Mouse (Mus musculus): ENCODE results near the gene Proser1. TPM values are rescaled to one million over a fixed set of nuclear protein-coding genes. Genes with fewer than 3 reads are reported as not detected.

The Proser1 gene
- total RNA-seq (2021), result 10 to 100 TPM; 15.0 to 15.1 TPM

GRCm38 (mm10) chr3:53463046-53463764, at the start of gene Proser1, which contains the start of gene Nhlrc3:
TSS of gene Proser1 (plus strand) at chr3:53463666.
TSS of gene Nhlrc3 (minus strand) at chr3:53463332.
- intact Hi-C loops (cut with DNase I), result loop anchor here (10.0 kb wide), 2 partner anchors 1208 to 1978 kb away; partner anchors contain the start of gene Rab33b
- peak; percentile 97 to 98 for DNase-seq

- intact Hi-C loops (cut with DNase I), result no loop called here
- DNase-seq, result peak in 1 of 2 experiments; percentile 4
These were observed 49.5 kb upstream of the Proser1 start for GRCm38 (mm10) chr3:53413959-53414358.

GRCm38 (mm10) chr3:53416036-53416506, 47.4 kb upstream of the Proser1 start:
- no peak for DNase-seq
- intact Hi-C loops (cut with DNase I), result no loop called here

- DNase-seq, result no peak
- intact Hi-C loops (cut with DNase I), result no loop called here
These were observed 45.8 kb upstream of the Proser1 start for GRCm38 (mm10) chr3:53417701-53418100.

- no peak for DNase-seq
- intact Hi-C loops (cut with DNase I), result no loop called here
These were observed 41.8 kb upstream of the Proser1 start for GRCm38 (mm10) chr3:53421656-53422055.

GRCm38 (mm10) chr3:53422691-53423090, 40.8 kb upstream of the Proser1 start:
- intact Hi-C loops (cut with DNase I), result no loop called here

GRCm38 (mm10) chr3:53423576-53423975, 39.9 kb upstream of the Proser1 start:
- DNase-seq, result no peak
- intact Hi-C loops (cut with DNase I), result no loop called here

More at GRCm38 (mm10) chr3:53422691-53423090, 40.8 kb upstream of the Proser1 start:
- DNase-seq, result no peak

- no peak for DNase-seq
- intact Hi-C loops (cut with DNase I), result loop anchor here (1.0 kb wide), 1 partner anchor 9 kb away; no protein-coding TSS in a partner anchor
These were observed 28.9 kb upstream of the Proser1 start for GRCm38 (mm10) chr3:53434610-53435009.

- intact Hi-C loops (cut with DNase I), result no loop called here
- DNase-seq, result no peak
These were observed 26.9 kb upstream of the Proser1 start for GRCm38 (mm10) chr3:53436550-53436949.

GRCm38 (mm10) chr3:53445540-53445939, 17.9 kb upstream of the Proser1 start:
- DNase-seq, result no peak

GRCm38 (mm10) chr3:53446801-53447200, 16.7 kb upstream of the Proser1 start:
- DNase-seq, result no peak
- intact Hi-C loops (cut with DNase I), result loop anchor here (5.0 kb wide), 1 partner anchor 194 kb away; no protein-coding TSS in a partner anchor

More at GRCm38 (mm10) chr3:53445540-53445939, 17.9 kb upstream of the Proser1 start:
- intact Hi-C loops (cut with DNase I), result loop anchor here (5.0 kb wide), 1 partner anchor 193 kb away; no protein-coding TSS in a partner anchor

- DNase-seq, result peak; percentile 81 to 84
- intact Hi-C loops (cut with DNase I), result loop anchor here (1.0 to 5.0 kb wide), 2 partner anchors 196 to 419 kb away; no protein-coding TSS in a partner anchor
These were observed 15.3 kb upstream of the Proser1 start for GRCm38 (mm10) chr3:53448208-53448607.

GRCm38 (mm10) chr3:53450666-53451065, 12.8 kb upstream of the Proser1 start:
- DNase-seq, result no peak
- intact Hi-C loops (cut with DNase I), result no loop called here

GRCm38 (mm10) chr3:53452351-53452750, 11.1 kb upstream of the Proser1 start:
- intact Hi-C loops (cut with DNase I), result no loop called here
- DNase-seq, result no peak

GRCm38 (mm10) chr3:53453346-53453745, 10.1 kb upstream of the Proser1 start:
- no peak for DNase-seq

GRCm38 (mm10) chr3:53454005-53454404, 9.5 kb upstream of the Proser1 start:
- intact Hi-C loops (cut with DNase I), result no loop called here
- DNase-seq, result no peak

More at GRCm38 (mm10) chr3:53453346-53453745, 10.1 kb upstream of the Proser1 start:
- intact Hi-C loops (cut with DNase I), result no loop called here

- DNase-seq, result no peak
- intact Hi-C loops (cut with DNase I), result no loop called here
These were observed 8.9 kb upstream of the Proser1 start for GRCm38 (mm10) chr3:53454561-53454960.

GRCm38 (mm10) chr3:53454984-53455383, 8.5 kb upstream of the Proser1 start:
- no peak for DNase-seq
- intact Hi-C loops (cut with DNase I), result no loop called here

- no peak for DNase-seq
- intact Hi-C loops (cut with DNase I), result no loop called here
These were observed 5.7 kb upstream of the Proser1 start for GRCm38 (mm10) chr3:53457750-53458149.

GRCm38 (mm10) chr3:53460106-53460505, 3.4 kb upstream of the Proser1 start:
- intact Hi-C loops (cut with DNase I), result loop anchor here (10.0 kb wide), 2 partner anchors 1205 to 1975 kb away; partner anchors contain the start of gene Rab33b
- no peak for DNase-seq

GRCm38 (mm10) chr3:53462701-53463045, 793 bp upstream of the Proser1 start:
- intact Hi-C loops (cut with DNase I), result loop anchor here (10.0 kb wide), 2 partner anchors 1208 to 1978 kb away; partner anchors contain the start of gene Rab33b
- DNase-seq, result no peak

GRCm38 (mm10) chr3:53463765-53464114, 274 bp downstream of the Proser1 start:
- intact Hi-C loops (cut with DNase I), result loop anchor here (10.0 kb wide), 2 partner anchors 1209 to 1979 kb away; partner anchors contain the start of gene Rab33b

More at GRCm38 (mm10) chr3:53463765-53464114, 274 bp downstream of the Proser1 start:
- DNase-seq, result no peak
